Mouse (Mus musculus) bone marrow, adult 2 months (tissue): ENCODE results near the gene Tbc1d4. TPM values are rescaled to one million over a fixed set of nuclear protein-coding genes. Genes with fewer than 3 reads are reported as not detected.

ENCODE experiments used
- H3K27ac ChIP-seq: fragments of 200-500 bp; 2 replicates; pipeline ENCODE4 v1.5.1; 2012; ENCODE audit warnings: low read depth, mild to moderate bottlenecking, control low read depth, inconsistent platforms, low read length; ENCODE audit not compliant: control insufficient read depth, poor library complexity, insufficient read depth
- H3K4me1 ChIP-seq: fragments of 200-500 bp; 2 replicates; pipeline ENCODE4 v1.6.1; 2011; ENCODE audit warnings: low read length; ENCODE audit not compliant: control insufficient read depth, insufficient read depth
- H3K4me3 ChIP-seq: fragments of 200-500 bp; replicated peaks from 2 replicates; pipeline ENCODE3; 2011; ENCODE audit warnings: mild to moderate bottlenecking, low read depth, low read length, control low read depth; ENCODE audit not compliant: control insufficient read depth
- CTCF ChIP-seq: fragments of 200-500 bp; IDR thresholded peaks from 2 replicates; pipeline ENCODE4 v1.5.1; 2011; ENCODE audit warnings: low read length, control low read depth; ENCODE audit not compliant: control insufficient read depth, insufficient read depth
- POLR2A ChIP-seq: fragments of 200-500 bp; IDR thresholded peaks from 2 replicates; pipeline ENCODE4 v1.6.1; 2011; ENCODE audit warnings: low read depth, mild to moderate bottlenecking, control low read depth, low read length, borderline replicate concordance; ENCODE audit not compliant: control insufficient read depth
- WGBS: fragments of 180-500 bp; shearing (Covaris S2); methylation state at CpG from one replicate; pipeline ENCODE4 v1.1.7; 2018; 5-methylcytosine and 5-hydroxymethylcytosine counted together
- polyA plus RNA-seq: library from polyadenylated mRNA; stranded (reverse); fragments of >200 nt; gene quantifications from 2 replicates; pipeline ENCODE4 v1.2.4, GENCODE M21; 2011; ENCODE audit warnings: low replicate concordance; ENCODE audit not compliant: missing spikeins, insufficient read depth, insufficient read length

The Tbc1d4 gene
- polyA plus RNA-seq, 1 experiment, result 3.0 TPM

DNA sequence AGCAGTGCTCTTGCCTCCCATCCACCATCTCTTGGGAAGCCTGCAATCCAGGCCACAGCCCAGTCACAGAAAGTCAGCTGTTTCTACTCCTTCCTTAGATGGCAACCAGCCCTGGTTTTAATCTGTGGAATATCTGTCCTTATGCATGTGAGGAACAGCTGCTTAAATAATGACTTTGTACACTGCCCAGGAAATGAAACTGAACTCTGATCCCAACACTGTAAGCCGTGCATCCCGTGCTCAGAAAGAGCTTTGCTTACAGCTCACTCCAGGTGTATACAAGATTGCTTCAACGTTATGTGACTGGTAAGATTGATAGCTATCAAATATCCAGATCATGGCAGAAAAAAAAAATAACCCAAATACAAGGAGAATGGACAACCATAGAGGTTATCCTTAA lies 143.1 kb downstream of the Tbc1d4 start:
- TF ChIP-seq POLR2A (no peak), CTCF (no peak)
- WGBS, result 82% methylated on average over 3 of the region's 3 CpGs
- no peak overlapping the region for H3K27ac ChIP-seq

GRCm38 (mm10) chr14:101460768-101461167 lies 148.2 kb downstream of the Tbc1d4 start:
- no peak overlapping the region for H3K4me3 ChIP-seq
- 17% methylated on average over 6 of the region's 6 CpGs for WGBS
- no peak overlapping the region for H3K27ac ChIP-seq
- no peak for TF ChIP-seq POLR2A
- TF ChIP-seq CTCF, result peak; percentile 49
- H3K4me1 ChIP-seq, result peaks cover 2% of the 10 kb centered on the region

More for the DNA sequence above, 143.1 kb downstream of the Tbc1d4 start:
- Histone ChIP-seq H3K4me1 (peaks cover 2% of the 10 kb centered on the region), H3K4me3 (no peak overlapping the region)

- Histone ChIP-seq H3K27ac (no peak overlapping the region), H3K4me3 (no peak overlapping the region), H3K4me1 (no peaks in the 10 kb centered on the region)
- TF ChIP-seq POLR2A, result no peak
- no peak for TF ChIP-seq CTCF
- WGBS, result 16% methylated on average over 6 of the region's 6 CpGs
These were observed 156.1 kb downstream of the Tbc1d4 start for GRCm38 (mm10) chr14:101452915-101453314.

DNA sequence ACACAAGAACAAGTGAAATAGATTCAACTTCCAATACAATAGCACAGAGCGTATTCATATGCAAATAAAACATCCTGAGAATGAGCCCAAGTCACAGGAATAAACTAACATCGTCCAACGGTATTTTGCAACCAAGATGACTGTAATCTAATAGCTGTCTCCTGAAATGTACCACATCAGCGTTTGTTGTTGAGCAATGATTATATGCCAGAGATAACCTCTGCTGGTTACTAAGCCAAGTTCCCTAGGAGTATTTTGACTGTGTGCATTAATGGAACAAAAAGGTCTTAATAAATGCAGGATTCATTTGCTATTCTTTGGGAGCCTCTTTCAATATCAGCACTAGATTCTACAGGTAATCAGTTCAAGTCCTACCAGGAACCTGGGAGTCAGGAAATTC lies 161.1 kb downstream of the Tbc1d4 start:
- no peaks in the 10 kb centered on the region for H3K4me1 ChIP-seq
- no peak for TF ChIP-seq CTCF
- TF ChIP-seq POLR2A, result no peak
- WGBS, result 50% methylated on average over 4 of the region's 4 CpGs
- H3K27ac ChIP-seq, result no peak overlapping the region
- H3K4me3 ChIP-seq, result no peak overlapping the region

DNA sequence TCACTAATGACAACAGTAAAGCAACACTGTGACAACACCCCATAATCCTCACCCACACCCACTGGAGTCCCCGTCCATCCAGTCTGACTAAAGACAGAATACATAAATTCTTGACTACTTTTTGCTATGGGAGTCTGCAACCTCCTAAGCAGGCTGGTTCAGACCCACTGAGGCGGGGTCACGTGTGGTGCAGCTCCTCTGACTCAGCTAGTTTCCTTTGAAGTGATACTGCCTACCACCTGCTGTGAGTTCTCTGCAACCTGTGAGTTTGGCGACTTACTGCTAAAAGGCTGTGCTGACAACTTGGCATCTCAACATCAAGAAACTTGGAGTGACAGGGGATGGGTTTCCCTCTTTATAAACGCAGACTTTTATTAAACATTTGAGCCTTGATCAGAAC lies 163.8 kb downstream of the Tbc1d4 start:
- no peak for TF ChIP-seq POLR2A
- no peak for TF ChIP-seq CTCF
- H3K4me3 ChIP-seq, result no peak overlapping the region
- no peaks in the 10 kb centered on the region for H3K4me1 ChIP-seq
- 76% methylated on average over 5 of the region's 5 CpGs for WGBS
- H3K27ac ChIP-seq, result no peak overlapping the region

- TF ChIP-seq CTCF, result no peak
- no peak for TF ChIP-seq POLR2A
- Histone ChIP-seq H3K4me3 (no peak overlapping the region), H3K4me1 (no peaks in the 10 kb centered on the region), H3K27ac (no peak overlapping the region)
- WGBS, result 81% methylated on average over 3 of the region's 3 CpGs
These were observed 171.1 kb downstream of the Tbc1d4 start for GRCm38 (mm10) chr14:101437925-101438324.

DNA sequence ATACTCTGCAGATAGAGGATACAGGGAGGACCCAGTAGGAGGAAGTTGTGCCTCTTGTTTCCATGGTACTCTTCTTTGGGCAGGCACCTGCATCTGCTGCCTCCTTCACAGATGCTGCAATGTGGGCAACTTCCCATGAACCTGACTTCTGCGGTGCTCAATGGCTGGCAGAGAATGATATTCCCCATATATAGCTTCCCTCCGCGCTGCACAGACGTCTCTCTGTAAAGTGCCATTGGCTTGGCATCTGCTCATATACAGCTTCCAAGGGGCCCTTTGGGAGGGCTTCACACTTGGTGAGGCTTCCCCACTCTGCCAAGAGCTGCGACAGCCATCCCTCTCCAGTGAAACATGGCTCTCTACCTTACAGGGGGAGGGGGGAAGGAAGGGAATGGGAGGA lies 178.5 kb downstream of the Tbc1d4 start:
- WGBS, result 64% methylated on average over 5 of the region's 5 CpGs
- H3K27ac ChIP-seq, result no peak overlapping the region

GRCm38 (mm10) chr14:101428805-101429516 lies 180.0 kb downstream of the Tbc1d4 start:
- Histone ChIP-seq H3K4me3 (no peak overlapping the region), H3K4me1 (no peaks in the 10 kb centered on the region), H3K27ac (no peak overlapping the region)
- WGBS, result 34% methylated on average over 3 of the region's 3 CpGs
- no peak for TF ChIP-seq CTCF
- no peak for TF ChIP-seq POLR2A

More for the DNA sequence above, 178.5 kb downstream of the Tbc1d4 start:
- no peak for TF ChIP-seq CTCF
- no peak for TF ChIP-seq POLR2A
- no peak overlapping the region for H3K4me3 ChIP-seq
- no peaks in the 10 kb centered on the region for H3K4me1 ChIP-seq

DNA sequence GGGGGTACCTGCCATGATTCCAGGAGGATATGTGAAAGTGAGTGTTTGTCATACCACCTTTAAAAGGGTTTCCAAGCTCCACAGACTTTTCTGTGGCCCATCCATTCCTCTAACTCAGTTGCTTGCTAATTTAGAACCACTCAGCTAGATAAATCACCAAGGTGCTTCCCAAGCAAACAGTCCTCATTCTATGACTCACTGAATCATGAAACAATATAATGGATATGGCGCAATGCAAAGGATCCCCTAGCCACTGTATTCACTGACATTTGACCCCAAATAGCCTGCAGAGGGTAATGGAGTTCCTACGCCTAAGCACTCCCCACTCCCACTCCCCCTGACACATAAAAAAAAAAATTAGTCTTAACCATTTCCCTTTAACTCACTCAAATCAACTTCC lies 191.3 kb downstream of the Tbc1d4 start:
- no peak overlapping the region for H3K4me3 ChIP-seq
- no peaks in the 10 kb centered on the region for H3K4me1 ChIP-seq
- TF ChIP-seq POLR2A, result no peak
- TF ChIP-seq CTCF, result no peak
- 66% methylated on average over 2 of the region's 2 CpGs for WGBS
- H3K27ac ChIP-seq, result no peak overlapping the region

Other genes with a start within 250 kb of the Tbc1d4 start
- 18.5 and 34.5 TPM in 2 replicates for gene Commd6, start 31.5 kb upstream of the Tbc1d4 start, polyA plus RNA-seq
- 15.0 and 24.7 TPM in 2 replicates for gene Uchl3, start 44.8 kb upstream of the Tbc1d4 start, polyA plus RNA-seq
- gene Gm9922, start 120.6 kb upstream of the Tbc1d4 start, polyA plus RNA-seq, result not detected in 2 replicates
- 2.7 and 5.1 TPM in 2 replicates for gene Lmo7, start 120.8 kb upstream of the Tbc1d4 start, polyA plus RNA-seq